Mouse (Mus musculus) embryo, embryonic 11.5 days (tissue): ENCODE results near the gene Epo.

Source experiments
- DNase-seq: peaks from one replicate; pipeline ENCODE4 v3.0.0-alpha.2; 2012; ENCODE audit warnings: low read depth, low spot score

Epo gene

GRCm38 (mm10) chr5:137476964-137477363 is 56.1 kb downstream of the Epo start, which contains the start of gene Zan:
Gene Zan (minus strand): TSS chr5:137477064.
- no peak for DNase-seq

DNA sequence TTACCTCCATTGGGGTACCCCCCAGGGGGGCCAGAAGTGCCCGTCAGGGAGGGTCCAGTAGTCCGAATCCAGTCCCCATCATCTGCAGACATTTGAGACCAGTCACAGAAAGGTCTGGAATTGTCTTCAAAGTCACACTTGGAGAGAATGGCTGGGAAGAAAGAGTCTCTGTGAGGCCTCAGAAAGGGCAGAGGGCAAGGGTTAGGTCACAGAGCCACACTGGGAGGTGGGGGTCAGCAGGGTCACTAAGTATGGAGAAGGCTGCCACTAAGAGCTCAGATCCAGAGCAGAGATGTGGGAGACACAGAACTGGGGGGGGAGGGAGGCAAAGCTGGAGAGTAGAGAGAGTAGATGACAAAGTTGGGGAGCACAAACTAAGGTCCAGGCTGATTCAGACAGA is 58.7 kb downstream of the Epo start:
- DNase-seq: no peak

- DNase-seq: no peak
These were observed 60.7 kb downstream of the Epo start for GRCm38 (mm10) chr5:137472252-137472904.

GRCm38 (mm10) chr5:137466946-137467345 is 66.1 kb downstream of the Epo start:
- DNase-seq: no peak

GRCm38 (mm10) chr5:137465049-137465448 is 68.0 kb downstream of the Epo start:
- DNase-seq: no peak

GRCm38 (mm10) chr5:137455866-137456591 is 77.0 kb downstream of the Epo start:
- DNase-seq: no peak

GRCm38 (mm10) chr5:137455206-137455605 is 77.8 kb downstream of the Epo start:
- DNase-seq: no peak

DNA sequence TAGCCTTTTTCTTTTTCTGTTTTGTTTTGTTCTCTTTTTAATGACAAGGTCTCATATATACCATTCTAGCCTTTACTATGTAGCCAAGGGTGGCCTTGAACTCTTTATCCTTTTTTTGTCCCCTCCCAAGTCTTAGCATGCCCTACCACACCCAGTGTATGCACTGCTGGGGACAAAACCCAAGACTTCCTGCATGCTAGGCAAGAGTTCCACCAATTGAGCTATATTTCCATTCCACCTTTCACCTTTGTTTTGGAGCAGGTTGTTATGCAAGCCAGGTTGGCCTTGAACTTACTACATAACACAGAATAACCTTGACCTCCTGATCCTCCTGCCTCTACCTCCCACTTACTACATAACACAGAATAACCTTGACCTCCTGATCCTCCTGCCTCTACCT is 87.5 kb downstream of the Epo start:
- no peak for DNase-seq

DNA sequence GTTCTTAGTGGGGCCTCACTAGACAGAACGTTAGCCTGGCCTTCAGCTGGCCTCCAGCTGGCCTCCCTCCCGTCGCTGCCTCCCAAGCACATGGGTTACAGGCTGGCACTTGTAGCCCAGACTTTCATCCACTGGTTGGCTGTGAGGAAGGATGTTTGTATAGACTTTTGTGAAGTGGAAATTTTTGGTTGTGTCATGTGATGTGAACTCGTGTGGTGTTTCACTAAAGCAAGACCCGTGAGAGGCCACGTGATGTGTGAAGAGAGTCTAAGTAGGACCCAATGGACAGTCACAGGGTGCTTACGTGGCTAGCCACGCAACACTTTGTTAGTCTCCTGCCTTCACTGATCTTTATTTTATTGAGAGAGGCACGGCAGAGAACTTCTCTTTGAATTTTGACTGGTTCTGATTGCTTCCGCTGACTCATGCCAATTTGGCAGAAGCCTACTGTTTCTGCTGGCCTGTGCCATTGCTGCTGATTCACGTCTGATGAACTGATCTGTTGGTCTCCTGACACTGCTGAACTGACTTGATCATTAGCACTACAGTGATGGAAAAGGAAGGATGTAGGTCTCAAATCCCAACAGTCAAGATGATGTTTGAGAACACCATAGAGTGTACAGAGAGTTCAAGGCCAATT is 92.7 kb downstream of the Epo start:
- no peak for DNase-seq

DNA sequence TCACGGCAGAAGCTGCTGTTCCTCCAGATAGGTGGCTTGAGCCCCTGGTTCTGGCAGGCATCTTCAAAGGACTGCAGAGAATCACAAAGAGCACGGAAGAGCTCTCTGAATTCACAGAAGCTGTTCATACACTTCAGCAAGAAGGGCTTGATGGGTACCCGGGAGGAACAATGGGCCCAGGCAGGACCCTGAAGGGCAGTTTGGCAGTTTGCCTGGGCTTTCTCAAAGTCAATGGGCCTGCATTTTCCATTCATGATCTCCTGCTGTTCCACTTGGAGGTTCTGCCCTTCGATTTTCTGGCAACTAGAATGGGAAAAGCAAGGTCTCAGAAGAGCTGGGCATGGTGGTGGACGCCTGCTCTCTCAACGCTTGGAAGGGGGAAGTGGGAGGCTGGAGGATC is 99.2 kb downstream of the Epo start:
- DNase-seq: no peak
